Mouse (Mus musculus): ENCODE results near the gene Fpr2.
"Not testable (repeated sequence)": the region's sequence is repeated elsewhere in the genome, so short reads cannot be mapped to it uniquely, and the experiment has no call there.

The Fpr2 gene

DNA sequence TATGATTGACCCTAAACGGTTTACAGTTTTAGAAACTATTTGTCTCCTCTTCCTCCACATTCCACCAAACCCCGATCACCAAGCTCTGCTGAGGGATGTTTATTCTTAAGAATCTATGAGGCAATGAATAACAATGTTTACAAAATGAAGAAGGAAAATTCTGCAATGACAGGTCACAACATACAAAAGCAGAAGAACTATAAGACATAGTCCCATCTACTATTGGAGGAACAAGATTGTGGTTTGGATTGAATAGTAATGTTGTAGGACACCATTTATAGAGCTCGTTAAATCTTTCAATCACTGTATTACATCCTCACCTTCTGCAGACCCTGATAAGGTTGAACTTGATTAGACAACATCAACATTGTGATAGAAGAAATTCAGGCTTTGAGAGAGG is 5.0 kb upstream of the Fpr2 start:
- no peak for DNase-seq (ENCODE audit: extremely low spot score)

DNA sequence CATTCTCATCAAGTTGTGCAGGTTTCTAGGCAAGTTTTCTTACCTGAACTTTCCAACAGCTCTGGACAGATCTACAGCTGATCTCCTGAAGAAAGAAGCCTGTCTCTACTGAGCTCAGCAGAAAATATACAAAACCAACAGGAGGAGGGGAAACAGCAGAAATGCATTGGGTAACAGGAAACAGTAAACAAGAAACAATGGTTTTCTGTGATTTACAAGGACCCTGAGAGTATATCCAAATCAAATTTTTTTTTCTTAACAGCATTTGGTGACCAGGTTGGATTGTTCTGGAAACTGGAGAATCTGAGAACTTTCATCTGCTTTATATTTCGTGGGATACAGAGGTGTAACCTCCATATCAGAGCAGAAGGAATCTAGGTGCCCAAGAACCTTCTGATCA is 3.8 kb upstream of the Fpr2 start, which contains the start of gene Fpr1:
Fpr1 (minus strand) TSS at position 101 of the 400 bp plus-strand sequence.
- DNase-seq (ENCODE audit: extremely low spot score): no peak

DNA sequence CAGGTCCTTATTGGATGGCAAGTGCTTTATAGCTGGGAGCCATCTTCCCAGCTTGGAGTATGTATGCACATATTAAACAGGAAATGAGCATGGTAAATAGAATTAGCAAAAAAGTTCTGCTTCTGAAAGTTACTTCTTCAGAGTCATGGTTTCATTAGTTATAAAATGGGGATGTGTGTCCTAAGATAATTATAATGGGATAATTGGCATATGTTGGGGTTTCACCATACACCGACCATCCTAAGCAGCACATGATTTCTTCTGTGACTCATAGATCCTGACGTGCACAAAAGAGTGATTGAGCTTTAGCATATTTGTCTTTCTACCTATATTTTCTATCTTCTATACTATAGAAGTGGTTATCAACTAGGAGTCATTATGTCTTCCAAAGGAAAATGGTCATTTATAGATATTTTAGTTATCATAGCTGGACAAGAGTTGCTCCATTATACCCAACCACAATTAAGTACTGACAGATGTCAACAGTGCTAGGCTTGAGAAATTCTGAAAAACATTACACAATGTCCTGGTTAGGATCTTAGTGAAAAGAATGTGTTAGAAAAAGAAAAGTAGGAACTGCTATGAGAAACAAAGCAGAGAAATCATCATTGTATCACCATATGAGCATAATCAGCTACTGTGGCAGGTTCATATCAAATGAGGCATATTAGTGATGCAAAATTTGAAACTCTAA is 2.3 kb downstream of the Fpr2 start:
- DNase-seq (ENCODE audit: extremely low spot score): no peak

DNA sequence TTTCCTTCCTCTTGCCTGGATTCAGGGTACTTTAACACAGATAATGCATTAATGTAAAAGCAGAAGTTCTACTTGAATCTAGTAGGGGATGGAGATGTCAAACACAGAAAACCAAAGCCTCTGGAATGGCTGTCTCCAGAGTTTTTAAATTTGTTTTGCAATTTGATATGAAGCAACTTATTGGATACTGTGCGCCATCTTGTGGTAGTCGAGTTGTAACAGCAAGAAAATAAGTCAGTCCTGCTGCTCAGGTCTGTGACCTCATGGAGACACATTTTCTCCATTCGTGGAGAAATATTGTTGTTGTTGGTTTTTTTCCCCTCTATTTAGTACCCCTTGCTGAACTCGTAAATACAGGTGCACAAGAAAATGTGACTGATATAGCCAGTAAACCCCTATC is 8.4 kb downstream of the Fpr2 start:
- peak; percentile 32 for DNase-seq (ENCODE audit: extremely low spot score)

DNA sequence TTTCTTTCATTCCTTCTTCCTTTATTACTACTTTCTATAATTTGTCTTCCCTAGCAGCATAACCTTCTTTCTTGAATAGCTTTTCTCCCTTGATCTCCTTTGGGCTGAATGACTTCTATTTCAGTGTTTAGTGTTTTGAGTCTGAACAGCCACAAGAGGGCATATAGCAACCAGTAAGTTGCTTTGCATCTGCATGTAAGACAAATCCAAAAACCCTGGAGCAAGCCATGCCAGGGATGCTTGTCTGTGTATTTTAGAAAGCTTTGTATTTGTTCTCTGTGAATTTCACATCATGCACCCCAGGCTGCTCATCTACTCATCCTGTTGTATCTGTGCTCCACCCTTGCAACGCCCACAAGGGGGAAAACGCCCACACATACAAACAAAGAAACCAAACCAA is 11.6 kb downstream of the Fpr2 start:
- no peak for DNase-seq (ENCODE audit: extremely low spot score)

DNA sequence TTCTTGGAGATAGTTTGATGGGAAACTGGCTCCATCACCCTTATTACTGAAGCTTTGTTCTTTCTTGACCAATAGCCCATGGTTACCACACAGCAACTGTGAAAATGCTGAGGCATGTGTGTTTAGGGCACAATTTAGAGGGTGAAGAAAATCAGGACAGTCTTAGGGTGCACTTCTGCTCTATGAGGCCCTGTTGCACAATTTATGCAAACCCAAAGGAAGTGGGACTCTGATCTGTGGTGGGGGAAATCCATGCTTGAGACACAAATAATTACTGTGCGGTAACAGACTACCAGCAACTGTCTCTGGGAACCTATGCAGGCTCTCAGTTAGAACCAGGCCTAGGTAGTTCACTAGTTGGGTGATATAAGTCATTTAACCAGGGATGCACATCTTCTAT is 13.1 kb downstream of the Fpr2 start:
- DNase-seq (ENCODE audit: extremely low spot score): no peak

DNA sequence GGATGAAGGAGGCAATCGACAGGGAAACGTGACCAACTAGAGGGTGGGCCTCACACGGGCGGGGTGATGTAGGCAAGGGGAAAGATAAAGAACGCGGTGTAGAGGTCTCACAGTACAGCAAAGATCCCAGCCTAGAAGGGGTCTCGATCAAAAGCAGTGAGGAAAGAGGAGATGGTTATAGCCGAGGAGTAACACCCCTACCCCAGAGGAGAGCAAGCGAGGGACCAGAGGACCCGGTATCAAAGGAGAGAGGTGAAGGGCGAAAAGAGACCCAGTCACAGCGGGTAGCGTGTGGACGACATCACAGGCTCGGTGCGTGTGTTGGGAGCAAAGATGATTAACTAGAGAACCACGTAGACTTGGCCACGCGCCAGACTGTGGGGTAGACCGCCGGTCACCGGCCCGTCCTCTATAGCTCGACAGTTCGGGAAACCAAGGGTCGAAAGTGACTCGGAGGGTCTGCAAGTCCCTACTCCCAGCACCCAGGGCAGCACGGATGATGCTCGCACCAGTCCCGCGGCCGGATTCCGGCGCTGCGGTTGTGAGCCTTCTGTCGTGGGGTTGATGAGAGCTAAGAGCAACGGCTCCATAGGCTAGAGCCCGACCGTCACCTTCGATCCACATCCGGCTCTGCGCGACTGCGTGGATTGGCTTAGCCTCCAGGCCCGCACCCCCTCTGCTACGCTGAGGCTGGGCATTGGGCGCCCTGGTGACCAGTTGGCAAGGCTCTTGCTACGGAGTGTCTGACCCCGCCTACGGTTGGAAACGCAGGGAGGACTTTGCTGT is 22.2 kb downstream of the Fpr2 start:
- DNase-seq (ENCODE audit: extremely low spot score): peak; percentile 76

DNA sequence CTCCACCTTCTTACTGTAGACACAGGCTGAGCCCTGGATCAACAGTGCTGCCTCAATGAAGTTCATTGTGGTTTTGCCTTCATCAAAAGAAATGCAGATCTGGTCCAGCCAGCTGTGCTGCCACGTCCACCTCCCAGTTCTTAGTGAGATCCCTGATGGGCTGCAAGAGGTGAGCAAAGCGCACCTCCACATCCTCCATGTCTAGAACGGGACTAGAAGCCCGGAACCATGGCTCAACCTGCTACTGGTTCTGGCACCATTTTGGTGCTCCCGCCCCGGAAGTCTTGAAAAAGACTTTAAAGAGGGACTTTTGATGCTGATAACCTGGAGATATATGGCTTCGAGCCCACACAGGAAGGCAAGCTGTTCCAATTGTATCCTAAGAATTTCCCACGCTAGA is 25.0 kb downstream of the Fpr2 start:
- not testable (repeated sequence) for DNase-seq (ENCODE audit: extremely low spot score)

DNA sequence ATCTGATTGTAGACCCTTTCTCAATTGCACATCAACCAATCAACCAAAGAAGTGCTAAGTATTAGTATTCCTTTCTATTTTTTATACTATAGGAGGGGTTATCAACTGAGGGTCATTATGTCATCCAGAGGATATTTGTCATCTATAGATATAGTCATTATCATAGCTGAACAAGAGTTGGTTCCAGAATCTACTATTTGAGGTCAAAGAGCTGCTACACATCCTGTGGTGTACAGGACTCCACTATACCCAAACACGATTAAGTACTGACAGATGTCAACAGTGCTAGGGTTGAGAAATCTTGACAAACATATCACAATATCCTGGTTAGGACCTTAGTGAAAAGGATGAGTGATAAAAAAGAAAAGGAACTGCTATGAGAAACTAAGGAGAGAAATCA is 29.8 kb downstream of the Fpr2 start:
- DNase-seq (ENCODE audit: extremely low spot score): no peak

DNA sequence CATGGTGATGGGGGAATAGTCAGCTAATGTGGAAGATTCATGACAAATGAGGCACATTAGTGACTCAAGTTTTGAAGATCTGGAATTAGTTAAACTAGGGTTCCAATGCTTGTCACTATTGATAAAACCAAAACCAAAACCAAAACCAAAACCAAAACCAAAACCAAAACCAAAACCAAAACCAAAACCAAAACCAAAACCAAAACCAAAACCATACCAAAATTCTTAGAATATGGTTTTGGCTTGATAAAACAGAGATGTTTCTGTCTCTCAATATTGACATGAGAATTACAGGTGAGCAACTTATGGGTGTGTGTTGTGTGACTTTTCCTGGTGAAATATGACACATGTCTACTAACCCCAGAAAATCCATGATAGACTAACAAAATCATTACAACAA is 30.2 kb downstream of the Fpr2 start:
- no peak for DNase-seq (ENCODE audit: extremely low spot score)

All from embryo, embryonic 9.5 days (tissue).